Mouse (Mus musculus): ENCODE data around the gene Sipa1l1. TPM values are rescaled to one million over a fixed set of nuclear protein-coding genes. Genes with fewer than 3 reads are reported as not detected.

The Sipa1l1 gene
- total and polyA plus RNA-seq, 3 experiments, result 13.6 to 36.7 (median 23.6) TPM

DNA sequence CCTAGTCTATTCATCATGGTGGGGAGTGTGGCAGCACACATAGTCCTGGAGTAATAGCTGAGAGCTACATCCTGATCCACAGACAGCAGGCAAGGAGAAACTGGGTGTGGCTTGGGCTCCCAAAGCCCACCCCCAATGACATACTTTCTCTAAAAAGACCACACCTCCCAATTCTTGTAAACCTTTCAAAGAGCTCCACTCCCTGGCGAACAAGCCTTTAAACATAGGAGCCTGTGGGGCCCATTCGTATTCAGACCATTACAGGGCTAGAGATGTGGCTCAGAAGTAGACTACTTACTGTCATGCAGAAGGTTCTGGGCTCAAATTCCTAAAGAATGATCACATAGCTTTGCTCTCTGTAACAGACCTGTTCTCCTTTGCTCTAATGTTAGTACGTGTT is 156.4 kb downstream of the Sipa1l1 start:
- Histone ChIP-seq H3K27ac (ENCODE audit: insufficient read depth, low read depth) (no peak overlapping the region), H3K79me2 (replicated peaks; ENCODE audit: control insufficient read depth, extremely low read depth, insufficient read depth, poor library complexity, severe bottlenecking) (no peaks in the 10 kb centered on the region), H3K9ac (ENCODE audit: insufficient read depth, low read depth) (no peak overlapping the region), H3K4me1 (ENCODE audit: control insufficient read depth in 1 of 2, insufficient read depth in 2 of 2) (peaks cover 2 to 26% of the 10 kb centered on the region in 2 experiments), H3K36me3 (replicated peaks in 1 of 2; ENCODE audit: control insufficient read depth in 1 of 2, insufficient read depth in 1 of 2, low read length in 1 of 2) (peaks cover 0 to 8% of the 10 kb centered on the region in 2 experiments), H3K4me3 (replicated peaks in 1 of 3; ENCODE audit: low read depth in 2 of 3, low read length in 2 of 3, poor library complexity in 1 of 3) (no peak overlapping the region), H3K9me3 (replicated peaks; ENCODE audit: low read length) (no peaks in the 10 kb centered on the region), H3K4me2 (ENCODE audit: insufficient read depth, low read depth, poor library complexity, severe bottlenecking) (no peak overlapping the region), H3K27me3 (replicated peaks) (no peaks in the 10 kb centered on the region)
- in situ Hi-C loops (cut with MboI; ENCODE audit: low pct_ligation_motif_present, low pct_unique_long_range_greater_than_20kb, low sequenced_read_pairs), result no loop called here
- dilution Hi-C loops (cut with MboI; ENCODE audit: extremely low pct_ligation_motif_present, extremely low pct_unique_long_range_greater_than_20kb, low sequenced_read_pairs), result no loop called here
- DNase-seq (ENCODE audit: extremely low read depth), result no peak
- TF ChIP-seq EP300 (IDR thresholded peaks at IDR 0.05; ENCODE audit: low read length), result no peak
- no peak for TF ChIP-seq BHLHE40 (IDR thresholded peaks at IDR 0.05; ENCODE audit: low read depth, low read length)
- TF ChIP-seq RCOR1 (conservative IDR thresholded peaks at IDR 0.05; ENCODE audit: low read depth, low read length), result no peak
- no peak for TF ChIP-seq MXI1 (IDR thresholded peaks at IDR 0.05; ENCODE audit: low read depth, low read length)
- 0 out of 4 replicates have a peak, but pooled peaks of 1 of the 2 experiments have one; percentile 1 for TF ChIP-seq CTCF (conservative IDR thresholded peaks at IDR 0.05 in 1 of 2, IDR thresholded peaks at IDR 0.05 in 1 of 2; ENCODE audit: low read depth in 2 of 2, low read length in 2 of 2)
- 0 out of 2 replicates have a peak, but pooled peaks have one; percentile 2 for TF ChIP-seq SMC3 (IDR thresholded peaks at IDR 0.05; ENCODE audit: low read depth, low read length)

DNA sequence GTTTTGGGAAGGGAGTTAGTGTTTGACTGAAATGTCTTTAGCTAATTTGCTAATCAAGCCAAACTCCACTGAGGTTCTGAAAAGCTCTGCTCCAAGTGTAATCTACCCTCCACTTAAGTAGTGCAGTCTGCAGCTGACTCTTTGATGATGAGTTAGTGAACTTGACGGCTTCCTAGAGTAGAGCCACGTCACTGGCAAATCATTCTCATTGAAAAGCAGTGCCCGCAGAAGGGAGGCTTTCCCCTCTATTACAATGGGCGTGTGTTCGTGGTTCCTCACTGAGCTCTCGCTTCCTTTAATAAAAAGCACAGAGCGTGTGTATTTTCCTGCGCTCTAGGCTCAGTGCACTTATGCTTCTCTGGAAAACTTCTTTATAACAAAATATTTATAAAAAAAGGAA is 157.3 kb downstream of the Sipa1l1 start:
- peak; percentile 12; the same call in 1 of the 2 replicates for TF ChIP-seq IRF4 (IDR thresholded peaks at IDR 0.05; ENCODE audit: low read depth, low read length)
- peak; percentile 67 for TF ChIP-seq ETS1 (conservative IDR thresholded peaks at IDR 0.05; ENCODE audit: low read depth, low read length)
- TF ChIP-seq TBP (conservative IDR thresholded peaks at IDR 0.05; ENCODE audit: low read depth, low read length), result no peak
- Histone ChIP-seq H3K27ac (ENCODE audit: insufficient read depth, low read depth) (no peak overlapping the region), H3K36me3 (replicated peaks in 1 of 2; ENCODE audit: control insufficient read depth in 1 of 2, insufficient read depth in 1 of 2, low read length in 1 of 2) (peaks cover 0 to 14% of the 10 kb centered on the region in 2 experiments), H3K79me2 (replicated peaks; ENCODE audit: control insufficient read depth, extremely low read depth, insufficient read depth, poor library complexity, severe bottlenecking) (no peaks in the 10 kb centered on the region), H3K9ac (ENCODE audit: insufficient read depth, low read depth) (no peak overlapping the region), H3K4me2 (ENCODE audit: insufficient read depth, low read depth, poor library complexity, severe bottlenecking) (peak overlapping the region; percentile 26; the same call in 1 of the 2 replicates), H3K27me3 (replicated peaks) (no peaks in the 10 kb centered on the region), H3K9me3 (replicated peaks; ENCODE audit: low read length) (no peaks in the 10 kb centered on the region), H3K4me3 (replicated peaks in 1 of 3; ENCODE audit: low read depth in 2 of 3, low read length in 2 of 3, poor library complexity in 1 of 3) (no peak overlapping the region), H3K4me1 (ENCODE audit: control insufficient read depth in 1 of 2, insufficient read depth in 2 of 2) (peaks cover 2 to 22% of the 10 kb centered on the region in 2 experiments)
- in situ Hi-C loops (cut with MboI; ENCODE audit: low pct_ligation_motif_present, low pct_unique_long_range_greater_than_20kb, low sequenced_read_pairs), result no loop called here
- dilution Hi-C loops (cut with MboI; ENCODE audit: extremely low pct_ligation_motif_present, extremely low pct_unique_long_range_greater_than_20kb, low sequenced_read_pairs), result no loop called here
- peak; percentile 51 for DNase-seq (ENCODE audit: extremely low read depth)

DNA sequence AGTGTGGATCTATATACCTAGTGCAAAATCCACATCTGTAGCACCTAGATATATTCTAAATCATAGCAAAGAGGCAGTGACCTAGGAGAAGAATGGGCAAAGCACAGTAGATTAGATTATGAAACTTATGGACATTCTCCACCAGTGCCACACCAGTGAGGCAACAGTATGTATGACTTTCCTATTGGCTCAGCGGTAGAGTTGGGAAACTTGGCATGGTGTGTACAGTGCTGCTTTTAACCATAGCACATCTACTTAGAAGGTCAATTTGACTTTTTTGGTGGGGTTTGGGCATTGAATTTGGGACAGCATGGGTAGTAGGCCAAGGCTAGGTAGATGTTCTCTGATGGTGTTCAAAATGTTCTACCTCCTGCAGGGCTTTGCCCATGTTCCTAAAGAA is 159.0 kb downstream of the Sipa1l1 start:
- Histone ChIP-seq H3K4me3 (replicated peaks in 1 of 3; ENCODE audit: low read depth in 2 of 3, low read length in 2 of 3, poor library complexity in 1 of 3) (no peak overlapping the region), H3K27me3 (replicated peaks) (no peaks in the 10 kb centered on the region), H3K4me1 (ENCODE audit: control insufficient read depth in 1 of 2, insufficient read depth in 2 of 2) (peaks cover 0 to 19% of the 10 kb centered on the region in 2 experiments), H3K9ac (ENCODE audit: insufficient read depth, low read depth) (no peak overlapping the region), H3K36me3 (replicated peaks in 1 of 2; ENCODE audit: control insufficient read depth in 1 of 2, insufficient read depth in 1 of 2, low read length in 1 of 2) (peaks cover 0 to 13% of the 10 kb centered on the region in 2 experiments), H3K27ac (ENCODE audit: insufficient read depth, low read depth) (no peak overlapping the region), H3K79me2 (replicated peaks; ENCODE audit: control insufficient read depth, extremely low read depth, insufficient read depth, poor library complexity, severe bottlenecking) (no peaks in the 10 kb centered on the region), H3K9me3 (replicated peaks; ENCODE audit: low read length) (no peaks in the 10 kb centered on the region), H3K4me2 (ENCODE audit: insufficient read depth, low read depth, poor library complexity, severe bottlenecking) (no peak overlapping the region)
- in situ Hi-C loops (cut with MboI; ENCODE audit: low pct_ligation_motif_present, low pct_unique_long_range_greater_than_20kb, low sequenced_read_pairs) (no loop called here), dilution Hi-C loops (cut with MboI; ENCODE audit: extremely low pct_ligation_motif_present, extremely low pct_unique_long_range_greater_than_20kb, low sequenced_read_pairs) (no loop called here)
- no peak for TF ChIP-seq MXI1 (IDR thresholded peaks at IDR 0.05; ENCODE audit: low read depth, low read length)
- no peak for TF ChIP-seq CTCF (conservative IDR thresholded peaks at IDR 0.05 in 1 of 2, IDR thresholded peaks at IDR 0.05 in 1 of 2; ENCODE audit: low read depth in 2 of 2, low read length in 2 of 2)
- no peak for TF ChIP-seq EP300 (IDR thresholded peaks at IDR 0.05; ENCODE audit: low read length)
- TF ChIP-seq POLR2A (IDR thresholded peaks at IDR 0.05; ENCODE audit: low read depth, low read length), result no peak
- no peak for TF ChIP-seq GABPA (IDR thresholded peaks at IDR 0.05; ENCODE audit: insufficient replicate concordance, low read depth, low read length)
- TF ChIP-seq ZC3H11A (IDR thresholded peaks at IDR 0.05; ENCODE audit: low read depth, low read length), result no peak
- TF ChIP-seq MAFK (IDR thresholded peaks at IDR 0.05; ENCODE audit: insufficient replicate concordance, low read length), result no peak
- TF ChIP-seq ELF1 (IDR thresholded peaks at IDR 0.05; ENCODE audit: low read depth, low read length), result no peak
- no peak for TF ChIP-seq CHD2 (IDR thresholded peaks at IDR 0.05; ENCODE audit: low read length)
- TF ChIP-seq TBP (conservative IDR thresholded peaks at IDR 0.05; ENCODE audit: low read depth, low read length), result no peak
- no peak for TF ChIP-seq JUND (conservative IDR thresholded peaks at IDR 0.05; ENCODE audit: low read depth, low read length)
- no peak for TF ChIP-seq USF2 (conservative IDR thresholded peaks at IDR 0.05; ENCODE audit: low read depth, low read length)
- no peak for DNase-seq (ENCODE audit: extremely low read depth)
